In the genomic region with DNA sequence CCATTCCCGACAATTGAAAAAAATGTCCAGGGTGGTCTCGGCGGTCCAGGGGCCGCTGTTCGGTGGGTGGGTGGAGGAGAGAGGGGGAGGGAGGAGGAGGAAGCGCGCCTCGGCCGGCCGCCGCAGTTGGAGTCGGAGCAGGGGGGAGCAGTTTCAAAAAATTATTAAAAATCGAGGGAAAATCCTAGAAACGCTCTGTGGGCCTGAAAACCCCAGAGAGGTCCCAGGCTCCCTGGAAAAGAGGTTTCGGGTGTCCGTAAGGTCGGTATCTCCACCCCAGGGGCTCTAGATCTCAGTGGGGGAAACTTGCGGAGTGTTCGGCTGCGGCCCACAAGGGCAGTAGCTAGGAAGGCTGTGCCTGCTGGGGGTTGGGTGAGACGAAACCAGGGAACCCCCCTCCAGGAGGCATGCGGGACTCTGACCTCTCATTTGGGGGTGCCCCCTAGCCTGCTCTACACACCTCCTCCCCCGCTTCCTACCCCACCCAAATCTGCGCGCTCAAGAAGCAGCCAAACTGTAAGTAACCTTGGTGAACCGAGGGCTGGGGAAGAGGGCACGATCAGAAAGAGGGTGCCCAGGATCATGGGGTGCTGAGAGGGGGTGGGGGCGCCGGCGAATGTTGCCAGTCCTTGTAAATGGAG, we compare ENCODE assay signal across 8 mouse cellular contexts. TPM values are rescaled to one million over a fixed set of nuclear protein-coding genes. Genes with fewer than 3 reads are reported as not detected.
A peak's percentile ranks its signal among the peaks of the same experiment; 100 is the strongest.
DNase-seq lines count a peak whose midpoint lies in the region; ATAC-seq and TF ChIP-seq lines count a peak whose summit lies in the region.

No protein-coding gene starts in this region.

- no peak for TF ChIP-seq CTCF in MEL (IDR thresholded peaks at IDR 0.05 in 2 of 3, conservative IDR thresholded peaks at IDR 0.05 in 1 of 3; ENCODE audit: control insufficient read depth in 1 of 3, insufficient read depth in 1 of 3, low read depth in 2 of 3, low read length in 3 of 3, poor library complexity in 1 of 3, severe bottlenecking in 1 of 3)

- no peak for ATAC-seq in forebrain, embryonic 12.5 days (ENCODE audit: low FRiP score)
- no peak for ATAC-seq in lung, embryonic 16.5 days (ENCODE audit: low read depth)

- H3K27ac ChIP-seq in MEL (ENCODE audit: control insufficient read depth, low read depth, low read length), result peak overlapping the region; percentile 90
- H3K27ac ChIP-seq in forebrain, embryonic 12.5 days, result peak overlapping the region; percentile 78
- peak overlapping the region; percentile 66 for H3K27ac ChIP-seq in lung, embryonic 16.5 days (ENCODE audit: low read length)

- no peaks in the 10 kb centered on the region for H3K27me3 ChIP-seq in MEL (ENCODE audit: control insufficient read depth in 1 of 2, insufficient read depth in 2 of 2, low read length in 2 of 2)
- H3K27me3 ChIP-seq in forebrain, embryonic 12.5 days, result peaks cover 17% of the 10 kb centered on the region
- H3K27me3 ChIP-seq in lung, embryonic 16.5 days (ENCODE audit: control insufficient read depth, insufficient read depth, low read depth, low read length), result no peaks in the 10 kb centered on the region
- H3K27me3 ChIP-seq in splenic B cell, adult 2 months (ENCODE audit: control insufficient read depth, insufficient read depth, low read length, poor library complexity, severe bottlenecking), result peaks cover 2% of the 10 kb centered on the region; the same call in 1 of the 2 replicates

- WGBS in forebrain, embryonic 12.5 days, result under 1% methylated on average over 30 of the region's 30 CpGs
- under 1% methylated on average over 30 of the region's 30 CpGs for WGBS in lung, embryonic 16.5 days

- no peaks in the 10 kb centered on the region for H3K9me3 ChIP-seq in MEL (replicated peaks; ENCODE audit: insufficient read depth, low read length)
- H3K9me3 ChIP-seq in forebrain, embryonic 12.5 days, result no peaks in the 10 kb centered on the region
- H3K9me3 ChIP-seq in lung, embryonic 16.5 days (ENCODE audit: control insufficient read depth, low read length), result no peaks in the 10 kb centered on the region

- peak; percentile 36 for DNase-seq in kidney, adult 18-20 months
- DNase-seq in kidney, adult 11 months, result no peak
- peak; percentile 76 for DNase-seq in MEL (ENCODE audit: low read depth, low spot score)
- peak; percentile 79 for DNase-seq in induced T-regulatory cell, adult 2 months (ENCODE audit: low read depth)
- DNase-seq in splenic B cell, adult 2 months (ENCODE audit: low read depth, low spot score), result peak; percentile 66
- DNase-seq in right cerebral cortex, postnatal 36 days (ENCODE audit: low spot score in 2 of 2), result no peak

- peak in 1 of 2 experiments; percentile 52; a peak in 1 of 4 replicates for TF ChIP-seq POLR2A in MEL (IDR thresholded peaks at IDR 0.05; ENCODE audit: control insufficient read depth in 1 of 2, insufficient read depth in 1 of 2, low read depth in 1 of 2, low read length in 2 of 2, poor library complexity in 1 of 2)

- H3K9ac ChIP-seq in MEL (ENCODE audit: control insufficient read depth, low read depth, low read length, poor library complexity, severe bottlenecking), result peak overlapping the region; percentile 98
- peak overlapping the region; percentile 87 for H3K9ac ChIP-seq in forebrain, embryonic 12.5 days
- peak overlapping the region; percentile 84 for H3K9ac ChIP-seq in lung, embryonic 16.5 days (ENCODE audit: low read length)

- no peak for TF ChIP-seq RAD21 in MEL (IDR thresholded peaks at IDR 0.05; ENCODE audit: low read depth, low read length)

- peak overlapping the region; percentile 82 for H3K4me2 ChIP-seq in forebrain, embryonic 12.5 days
- H3K4me2 ChIP-seq in lung, embryonic 16.5 days (ENCODE audit: low read depth, low read length), result peak overlapping the region; percentile 61

- peak overlapping the region; percentile 87 to 95 for H3K4me3 ChIP-seq in MEL (ENCODE audit: control insufficient read depth in 1 of 2, insufficient read depth in 1 of 2, low read depth in 2 of 2, low read length in 2 of 2)
- peak overlapping the region; percentile 76 for H3K4me3 ChIP-seq in forebrain, embryonic 12.5 days (replicated peaks)
- peak overlapping the region; percentile 81 for H3K4me3 ChIP-seq in lung, embryonic 16.5 days (ENCODE audit: low read length)

- peaks cover 17 to 42% of the 10 kb centered on the region in 2 experiments for H3K4me1 ChIP-seq in MEL (ENCODE audit: control insufficient read depth in 1 of 2, insufficient read depth in 2 of 2, low read length in 2 of 2)
- H3K4me1 ChIP-seq in forebrain, embryonic 12.5 days, result peaks cover 82% of the 10 kb centered on the region
- H3K4me1 ChIP-seq in lung, embryonic 16.5 days (replicated peaks; ENCODE audit: control insufficient read depth, insufficient read depth, low read length), result peaks cover 48% of the 10 kb centered on the region

- TF ChIP-seq EP300 in MEL (IDR thresholded peaks at IDR 0.05; ENCODE audit: low read depth in 1 of 2, low read length in 2 of 2), result peak in 1 of 2 experiments; percentile 3; a peak in 1 of 4 replicates

- H3K79me2 ChIP-seq in MEL (ENCODE audit: control insufficient read depth, insufficient read depth, low read length, poor library complexity), result peaks cover 36% of the 10 kb centered on the region

- H3K36me3 ChIP-seq in MEL (ENCODE audit: control insufficient read depth in 1 of 2, insufficient read depth in 2 of 2, low read length in 2 of 2), result peaks cover 5 to 38% of the 10 kb centered on the region in 2 experiments
- H3K36me3 ChIP-seq in forebrain, embryonic 12.5 days (replicated peaks), result peaks cover 28% of the 10 kb centered on the region
- peaks cover 6% of the 10 kb centered on the region; the same call in 1 of the 2 replicates for H3K36me3 ChIP-seq in lung, embryonic 16.5 days (ENCODE audit: control insufficient read depth, insufficient read depth, low read length)
- H3K36me3 ChIP-seq in splenic B cell, adult 2 months (ENCODE audit: control insufficient read depth, insufficient read depth, low read length, poor library complexity, severe bottlenecking), result no peaks in the 10 kb centered on the region

TF ChIP-seq in MEL, 35 proteins besides CTCF, POLR2A, EP300 and RAD21:
- TF ChIP-seq TCF12 (IDR thresholded peaks at IDR 0.05; ENCODE audit: low read depth, low read length) (no peak; the same call in 1 of the 2 replicates), ETS1 (IDR thresholded peaks at IDR 0.05; ENCODE audit: low read depth, low read length) (peak; percentile 17; the same call in 1 of the 2 replicates), CHD1 (IDR thresholded peaks at IDR 0.05; ENCODE audit: low read depth, low read length) (peak; percentile 65; the same call in 1 of the 2 replicates), POLR2AphosphoS2 (IDR thresholded peaks at IDR 0.05; ENCODE audit: low read length) (0 out of 2 replicates have a peak, but pooled peaks have one; percentile 42), ZKSCAN1 (IDR thresholded peaks at IDR 0.05; ENCODE audit: low read depth, low read length) (no peak), NELFE (IDR thresholded peaks at IDR 0.05; ENCODE audit: low read depth, low read length) (peak; percentile 17; the same call in 1 of the 2 replicates), MEF2A (IDR thresholded peaks at IDR 0.05; ENCODE audit: extremely low read depth, insufficient replicate concordance, low read depth, low read length, poor library complexity, severe bottlenecking) (no peak)

RNA-seq across cellular contexts. Expression of a gene that starts 2.6 kb away (rescaled TPM):
- total RNA-seq in MEL (2012; rRNA removed), result 62.3 and 67.3 TPM in 2 replicates
- polyA plus RNA-seq in MEL (2012; ENCODE audit: insufficient read depth in 1 of 2, insufficient read length in 2 of 2, low read depth in 1 of 2, low replicate concordance in 2 of 2, missing spikeins in 1 of 2), result 100 to 1,000 TPM; 198 to 407 TPM
- 1,349 and 1,505 TPM in 2 replicates for polyA plus RNA-seq in forebrain, embryonic 12.5 days (2016; fragmentation: Nextera tagmentation; extraction: Ambion mirVana)
- polyA plus RNA-seq in lung, embryonic 16.5 days (2015; fragmentation: Nextera tagmentation; extraction: Ambion mirVana), result 458 and 500 TPM in 2 replicates

RNA-seq across cellular contexts. Expression of a gene that starts 40.1 kb away (rescaled TPM):
- 3.2 and 3.8 TPM in 2 replicates for total RNA-seq in MEL (2012; rRNA removed)
- polyA plus RNA-seq in MEL (2012; ENCODE audit: insufficient read depth in 1 of 2, insufficient read length in 2 of 2, low read depth in 1 of 2, low replicate concordance in 2 of 2, missing spikeins in 1 of 2), result 1 to 10 TPM in 1 of 2 experiments, not detected in 1; 5.6 TPM
- 8.8 and 9.9 TPM in 2 replicates for polyA plus RNA-seq in forebrain, embryonic 12.5 days (2016; fragmentation: Nextera tagmentation; extraction: Ambion mirVana)
- 2.5 and 2.8 TPM in 2 replicates for polyA plus RNA-seq in lung, embryonic 16.5 days (2015; fragmentation: Nextera tagmentation; extraction: Ambion mirVana)

Comparison
In these comparisons a context has a peak if more than half of its experiments do, and no peak if none do; other contexts are left out.
1. DNase-seq: peak in kidney, adult 18-20 months (single experiment), MEL (single experiment), induced T-regulatory cell, adult 2 months (single experiment) and splenic B cell, adult 2 months (single experiment); none in kidney, adult 11 months (single experiment) and right cerebral cortex, postnatal 36 days (0 of 2).
2. Peak in every context shown above with its lines, with median percentiles within 50 percentile points of each other: H3K27ac ChIP-seq, H3K4me3 ChIP-seq and H3K9ac ChIP-seq.